Mouse (Mus musculus) c-Kit-negative CD71-positive TER-119-positive erythroid progenitor cells, embryonic 14.5 days (primary cell): ENCODE measurements around the gene Igf1r.

Experiments
- DNase-seq: peaks from one replicate; pipeline ENCODE4 v3.0.0-alpha.2; 2013; ENCODE audit warnings: low read depth, low spot score

The Igf1r gene

GRCm38 (mm10) chr7:68006496-68006895 is 53.9 kb downstream of the Igf1r start:
- no peak for DNase-seq

GRCm38 (mm10) chr7:68009635-68010034 is 57.0 kb downstream of the Igf1r start:
- DNase-seq, result no peak

- DNase-seq, result no peak
Observed at GRCm38 (mm10) chr7:68010168-68010567, 57.5 kb downstream of the Igf1r start.

- peak; percentile 22 for DNase-seq
Observed at GRCm38 (mm10) chr7:68010802-68011201, 58.2 kb downstream of the Igf1r start.

- peak; percentile 61 for DNase-seq
Observed at GRCm38 (mm10) chr7:68011385-68012122, 58.9 kb downstream of the Igf1r start.

GRCm38 (mm10) chr7:68012123-68012474 is 59.5 kb downstream of the Igf1r start:
- no peak for DNase-seq

GRCm38 (mm10) chr7:68014495-68014894 is 61.9 kb downstream of the Igf1r start:
- DNase-seq, result no peak

GRCm38 (mm10) chr7:68015404-68015803 is 62.8 kb downstream of the Igf1r start:
- no peak for DNase-seq

GRCm38 (mm10) chr7:68018038-68018437 is 65.4 kb downstream of the Igf1r start:
- no peak for DNase-seq

- DNase-seq, result no peak
Observed at GRCm38 (mm10) chr7:68020556-68020955, 67.9 kb downstream of the Igf1r start.

- DNase-seq, result no peak
Observed at GRCm38 (mm10) chr7:68021741-68022140, 69.1 kb downstream of the Igf1r start.

- no peak for DNase-seq
Observed at GRCm38 (mm10) chr7:68022188-68022587, 69.6 kb downstream of the Igf1r start.

- DNase-seq, result no peak
Observed at GRCm38 (mm10) chr7:68023882-68024281, 71.3 kb downstream of the Igf1r start.

- DNase-seq, result no peak
Observed at GRCm38 (mm10) chr7:68024625-68025024, 72.0 kb downstream of the Igf1r start.

GRCm38 (mm10) chr7:68025396-68025795 is 72.8 kb downstream of the Igf1r start:
- no peak for DNase-seq

- DNase-seq, result no peak
Observed at GRCm38 (mm10) chr7:68026076-68026475, 73.4 kb downstream of the Igf1r start.

GRCm38 (mm10) chr7:68028167-68028566 is 75.5 kb downstream of the Igf1r start:
- no peak for DNase-seq

GRCm38 (mm10) chr7:68030846-68031245 is 78.2 kb downstream of the Igf1r start:
- DNase-seq, result no peak

GRCm38 (mm10) chr7:68036527-68036926 is 83.9 kb downstream of the Igf1r start:
- DNase-seq, result no peak

- no peak for DNase-seq
Observed at GRCm38 (mm10) chr7:68038846-68039245, 86.2 kb downstream of the Igf1r start.

- DNase-seq, result no peak
Observed at GRCm38 (mm10) chr7:68039550-68039949, 86.9 kb downstream of the Igf1r start.

GRCm38 (mm10) chr7:68044621-68045020 is 92.0 kb downstream of the Igf1r start:
- no peak for DNase-seq

GRCm38 (mm10) chr7:68047152-68047551 is 94.5 kb downstream of the Igf1r start:
- DNase-seq, result no peak

GRCm38 (mm10) chr7:68048532-68048931 is 95.9 kb downstream of the Igf1r start:
- no peak for DNase-seq
